In genomic region chr9:66276697-66277385, GRCm38 (mm10) we compare ENCODE assay signal across 8 mouse cellular contexts.
A peak's percentile ranks its signal among the peaks of the same experiment; 100 is the strongest.
DNase-seq lines count a peak whose midpoint lies in the region; ATAC-seq and TF ChIP-seq lines count a peak whose summit lies in the region.

No protein-coding gene starts in this region.

- peak overlapping the region; percentile 2; the same call in 1 of the 2 replicates for H3K9ac ChIP-seq in forebrain, embryonic 12.5 days
- H3K9ac ChIP-seq in forebrain, embryonic 16.5 days (replicated peaks; ENCODE audit: low read depth, low read length) = no peak overlapping the region
- no peak overlapping the region for H3K9ac ChIP-seq in kidney, embryonic 15.5 days

- H3K9me3 ChIP-seq in forebrain, embryonic 12.5 days = no peaks in the 10 kb centered on the region
- no peaks in the 10 kb centered on the region for H3K9me3 ChIP-seq in forebrain, embryonic 16.5 days (ENCODE audit: control insufficient read depth, low read length)
- no peaks in the 10 kb centered on the region for H3K9me3 ChIP-seq in kidney, embryonic 15.5 days (replicated peaks)

- TF ChIP-seq POLR2A in cerebellum, adult 2 months (IDR thresholded peaks at IDR 0.05; ENCODE audit: borderline replicate concordance, insufficient read depth, low read length) = no peak

- no peak overlapping the region for H3K4me3 ChIP-seq in forebrain, embryonic 12.5 days (replicated peaks)
- H3K4me3 ChIP-seq in forebrain, embryonic 16.5 days (replicated peaks; ENCODE audit: low read length) = no peak overlapping the region
- H3K4me3 ChIP-seq in kidney, embryonic 15.5 days (replicated peaks) = no peak overlapping the region
- no peak overlapping the region for H3K4me3 ChIP-seq in cerebellum, adult 2 months (replicated peaks; ENCODE audit: insufficient read depth, low read depth, low read length)

- H3K27me3 ChIP-seq in forebrain, embryonic 12.5 days = peaks cover 2% of the 10 kb centered on the region; the same call in 1 of the 2 replicates
- no peaks in the 10 kb centered on the region for H3K27me3 ChIP-seq in forebrain, embryonic 16.5 days (replicated peaks; ENCODE audit: control insufficient read depth, insufficient read depth, low read length)
- no peaks in the 10 kb centered on the region for H3K27me3 ChIP-seq in kidney, embryonic 15.5 days
- no peaks in the 10 kb centered on the region for H3K27me3 ChIP-seq in cerebellum, adult 2 months (ENCODE audit: control insufficient read depth, insufficient read depth, low read length)

- peak overlapping the region; percentile 86 for H3K27ac ChIP-seq in forebrain, embryonic 12.5 days
- H3K27ac ChIP-seq in forebrain, embryonic 16.5 days (ENCODE audit: low read length) = no peak overlapping the region
- H3K27ac ChIP-seq in kidney, embryonic 15.5 days = peak overlapping the region; percentile 74
- no peak overlapping the region for H3K27ac ChIP-seq in cerebellum, adult 2 months (ENCODE audit: insufficient read depth, low read length)

- no peaks in the 10 kb centered on the region for H3K36me3 ChIP-seq in forebrain, embryonic 12.5 days (replicated peaks)
- no peaks in the 10 kb centered on the region for H3K36me3 ChIP-seq in forebrain, embryonic 16.5 days (ENCODE audit: control insufficient read depth, insufficient read depth)
- no peaks in the 10 kb centered on the region for H3K36me3 ChIP-seq in kidney, embryonic 15.5 days

- WGBS in forebrain, embryonic 12.5 days = 30% methylated on average over 14 of the region's 14 CpGs
- 37% methylated on average over 14 of the region's 14 CpGs for WGBS in forebrain, embryonic 16.5 days
- WGBS in kidney, embryonic 15.5 days = 9% methylated on average over 14 of the region's 14 CpGs
- WGBS in cerebellum, adult 2 months = 77% methylated on average over 14 of the region's 14 CpGs

- peak; percentile 36 for DNase-seq in c-Kit-negative CD71-positive TER-119-positive erythroid progenitor cells, embryonic 14.5 days (ENCODE audit: low read depth, low spot score)
- DNase-seq in heart, adult 11 months = peak; percentile 100
- DNase-seq in lung, postnatal 10 days = peak; percentile 65
- DNase-seq in cerebellum, adult 2 months = no peak
- no peak for DNase-seq in layer of hippocampus, adult 8-10 months (ENCODE audit: low spot score in 2 of 2)

- no peak for ATAC-seq in forebrain, embryonic 12.5 days (ENCODE audit: low FRiP score)
- ATAC-seq in forebrain, embryonic 16.5 days = no peak
- peak; percentile 82; the same call in 1 of the 2 replicates for ATAC-seq in kidney, embryonic 15.5 days (replicated peaks; ENCODE audit: low FRiP score)

- H3K4me1 ChIP-seq in forebrain, embryonic 12.5 days = peaks cover 37% of the 10 kb centered on the region
- H3K4me1 ChIP-seq in forebrain, embryonic 16.5 days (replicated peaks; ENCODE audit: control insufficient read depth, insufficient read depth, low read length) = peaks cover 23% of the 10 kb centered on the region
- peaks cover 29% of the 10 kb centered on the region for H3K4me1 ChIP-seq in kidney, embryonic 15.5 days
- peaks cover 40% of the 10 kb centered on the region for H3K4me1 ChIP-seq in cerebellum, adult 2 months (ENCODE audit: control insufficient read depth, insufficient read depth, low read length)

- no peak overlapping the region for H3K4me2 ChIP-seq in forebrain, embryonic 12.5 days
- no peak overlapping the region for H3K4me2 ChIP-seq in forebrain, embryonic 16.5 days (ENCODE audit: low read length)
- H3K4me2 ChIP-seq in kidney, embryonic 15.5 days = 0 out of 2 replicates have a peak overlapping the region, but pooled peaks have one; percentile 1

- no peak for TF ChIP-seq CTCF in cerebellum, adult 2 months (IDR thresholded peaks at IDR 0.05; ENCODE audit: borderline replicate concordance, insufficient read depth, low read depth, low read length)

Comparison
In these comparisons a context has a peak if more than half of its experiments do, and no peak if none do; other contexts are left out.
1. H3K27ac ChIP-seq: peak in forebrain, embryonic 12.5 days (single experiment) and kidney, embryonic 15.5 days (single experiment); none in forebrain, embryonic 16.5 days (single experiment) and cerebellum, adult 2 months (single experiment).
2. DNase-seq: peak in c-Kit-negative CD71-positive TER-119-positive erythroid progenitor cells, embryonic 14.5 days (single experiment), heart, adult 11 months (single experiment) and lung, postnatal 10 days (single experiment); none in cerebellum, adult 2 months (0 of 2) and layer of hippocampus, adult 8-10 months (0 of 2).